Mouse (Mus musculus) G1E (cell line): ENCODE data around the gene Rora.

Experiments used
- CTCF ChIP-seq: IDR thresholded peaks from 2 replicates; pipeline ENCODE4 v1.5.1; 2012; ENCODE audit warnings: low read depth, low read length, inconsistent platforms, mixed read lengths
- POLR2AphosphoS5 ChIP-seq: IDR thresholded peaks from 2 replicates; pipeline ENCODE4 v1.6.1; 2012; ENCODE audit warnings: low read depth, low read length, inconsistent platforms; ENCODE audit not compliant: insufficient replicate concordance

GRCm38 (mm10) chr9:68670731-68671130, 17.1 kb downstream of the Rora start:
- TF ChIP-seq CTCF (no peak), POLR2AphosphoS5 (no peak)
